ENCODE assay signal across 8 mouse cellular contexts in genomic region chr13:69531431-69531830, GRCm38 (mm10). TPM values are rescaled to one million over a fixed set of nuclear protein-coding genes. Genes with fewer than 3 reads are reported as not detected.
DNase-seq lines count a peak whose midpoint lies in the region; ATAC-seq and TF ChIP-seq lines count a peak whose summit lies in the region.

No protein-coding gene starts in this region.

- peaks cover 38% of the 10 kb centered on the region for H3K4me1 ChIP-seq in cerebellum, adult 2 months (ENCODE audit: control insufficient read depth, insufficient read depth, low read length)
- H3K4me1 ChIP-seq in lung, embryonic 16.5 days (replicated peaks; ENCODE audit: control insufficient read depth, insufficient read depth, low read length): peaks cover 32% of the 10 kb centered on the region
- peaks cover 75% of the 10 kb centered on the region for H3K4me1 ChIP-seq in liver, embryonic 12.5 days
- H3K4me1 ChIP-seq in stomach, postnatal 0 days (replicated peaks; ENCODE audit: control insufficient read depth, insufficient read depth): peaks cover 8% of the 10 kb centered on the region; the same call in 1 of the 2 replicates

- H3K9me3 ChIP-seq in lung, embryonic 16.5 days (ENCODE audit: control insufficient read depth, low read length): no peaks in the 10 kb centered on the region
- no peaks in the 10 kb centered on the region for H3K9me3 ChIP-seq in liver, embryonic 12.5 days (replicated peaks)
- no peaks in the 10 kb centered on the region for H3K9me3 ChIP-seq in stomach, postnatal 0 days (ENCODE audit: control insufficient read depth, low read length)

- peak overlapping the region; percentile 47 for H3K9ac ChIP-seq in lung, embryonic 16.5 days (ENCODE audit: low read length)
- peak overlapping the region; percentile 97 for H3K9ac ChIP-seq in liver, embryonic 12.5 days
- H3K9ac ChIP-seq in stomach, postnatal 0 days (ENCODE audit: low read length): no peak overlapping the region

- no peaks in the 10 kb centered on the region; the same call in 1 of the 2 replicates for H3K36me3 ChIP-seq in lung, embryonic 16.5 days (ENCODE audit: control insufficient read depth, insufficient read depth, low read length)
- H3K36me3 ChIP-seq in liver, embryonic 12.5 days: peaks cover 27% of the 10 kb centered on the region
- no peaks in the 10 kb centered on the region for H3K36me3 ChIP-seq in stomach, postnatal 0 days (ENCODE audit: control insufficient read depth, insufficient read depth, low read length)

- peak in 1 of 2 experiments; percentile 44 for DNase-seq in cerebellum, adult 2 months
- DNase-seq in cerebellum, postnatal 4 days (ENCODE audit: low spot score in 2 of 2): no peak
- DNase-seq in lung, adult 18-20 months: no peak
- DNase-seq in stomach, postnatal 0 days (ENCODE audit: low spot score): no peak
- DNase-seq in urinary bladder, adult 18-20 months (ENCODE audit: low spot score in 2 of 2): no peak
- no peak for DNase-seq in gastrocnemius, postnatal 36 days

- H3K27ac ChIP-seq in cerebellum, adult 2 months (ENCODE audit: insufficient read depth, low read length): peak overlapping the region; percentile 72; the same call in 1 of the 2 replicates
- no peak overlapping the region for H3K27ac ChIP-seq in lung, embryonic 16.5 days (ENCODE audit: low read length)
- H3K27ac ChIP-seq in liver, embryonic 12.5 days: no peak overlapping the region
- H3K27ac ChIP-seq in stomach, postnatal 0 days (replicated peaks): no peak overlapping the region

- peak overlapping the region; percentile 94 for H3K4me3 ChIP-seq in cerebellum, adult 2 months (replicated peaks; ENCODE audit: insufficient read depth, low read depth, low read length)
- H3K4me3 ChIP-seq in lung, embryonic 16.5 days (ENCODE audit: low read length): peak overlapping the region; percentile 69
- peak overlapping the region; percentile 94 for H3K4me3 ChIP-seq in liver, embryonic 12.5 days
- H3K4me3 ChIP-seq in stomach, postnatal 0 days (ENCODE audit: low read depth, low read length): peak overlapping the region; percentile 85; the same call in 1 of the 2 replicates

- no peak for ATAC-seq in lung, embryonic 16.5 days (ENCODE audit: low read depth)
- ATAC-seq in liver, embryonic 12.5 days: no peak
- ATAC-seq in stomach, postnatal 0 days (ENCODE audit: low FRiP score, low TSS enrichment): no peak

- no peak for TF ChIP-seq POLR2A in cerebellum, adult 2 months (IDR thresholded peaks at IDR 0.05; ENCODE audit: borderline replicate concordance, insufficient read depth, low read length)

- H3K4me2 ChIP-seq in lung, embryonic 16.5 days (ENCODE audit: low read depth, low read length): peak overlapping the region; percentile 79
- H3K4me2 ChIP-seq in liver, embryonic 12.5 days: peak overlapping the region; percentile 97
- peak overlapping the region; percentile 90 for H3K4me2 ChIP-seq in stomach, postnatal 0 days (replicated peaks; ENCODE audit: low read depth)

- TF ChIP-seq CTCF in cerebellum, adult 2 months (IDR thresholded peaks at IDR 0.05; ENCODE audit: borderline replicate concordance, insufficient read depth, low read depth, low read length): no peak
- no peak for TF ChIP-seq CTCF in stomach, postnatal 0 days (IDR thresholded peaks at IDR 0.05; ENCODE audit: low read depth)

- TF ChIP-seq EP300 in stomach, postnatal 0 days (optimal IDR thresholded peaks at IDR 0.05): no peak

- H3K27me3 ChIP-seq in cerebellum, adult 2 months (ENCODE audit: control insufficient read depth, insufficient read depth, low read length): no peaks in the 10 kb centered on the region
- H3K27me3 ChIP-seq in lung, embryonic 16.5 days (ENCODE audit: control insufficient read depth, insufficient read depth, low read depth, low read length): no peaks in the 10 kb centered on the region
- no peaks in the 10 kb centered on the region for H3K27me3 ChIP-seq in liver, embryonic 12.5 days (replicated peaks)
- H3K27me3 ChIP-seq in stomach, postnatal 0 days (ENCODE audit: control insufficient read depth, insufficient read depth, low read length): no peaks in the 10 kb centered on the region

- intact Hi-C loops in gastrocnemius, postnatal 36 days (cut with DNase I): no loop called here

- 10% methylated on average over 6 of the region's 6 CpGs for WGBS in cerebellum, adult 2 months
- WGBS in lung, embryonic 16.5 days: 31% methylated on average over 6 of the region's 6 CpGs
- 54% methylated on average over 6 of the region's 6 CpGs for WGBS in liver, embryonic 12.5 days (ENCODE audit: insufficient replicate concordance)
- 41% methylated on average over 6 of the region's 6 CpGs for WGBS in stomach, postnatal 0 days

RNA-seq across cellular contexts. Expression of gene Nsun2, which starts 2.1 kb away (rescaled TPM):
- 67.1 and 68.8 TPM in 2 replicates for polyA plus RNA-seq in cerebellum, adult 2 months (2012; rRNA removed)
- polyA plus RNA-seq in lung, embryonic 16.5 days (2015; fragmentation: Nextera tagmentation; extraction: Ambion mirVana): 86.6 and 89.2 TPM in 2 replicates
- 184 and 189 TPM in 2 replicates for polyA plus RNA-seq in liver, embryonic 12.5 days (2016; fragmentation: Nextera tagmentation; extraction: Ambion mirVana)
- polyA plus RNA-seq in stomach, postnatal 0 days (2015; fragmentation: Nextera tagmentation; extraction: Ambion mirVana): 68.6 and 69.7 TPM in 2 replicates
- total RNA-seq in gastrocnemius, postnatal 36 days (2021): 10 to 100 TPM; 40.7 to 41.0 TPM

RNA-seq across cellular contexts. Expression of gene Tent4a, which starts 3.0 kb away (rescaled TPM):
- 26.2 and 27.4 TPM in 2 replicates for polyA plus RNA-seq in cerebellum, adult 2 months (2012; rRNA removed)
- 5.0 and 5.1 TPM in 2 replicates for polyA plus RNA-seq in lung, embryonic 16.5 days (2015; fragmentation: Nextera tagmentation; extraction: Ambion mirVana)
- 2.9 and 3.0 TPM in 2 replicates for polyA plus RNA-seq in liver, embryonic 12.5 days (2016; fragmentation: Nextera tagmentation; extraction: Ambion mirVana)
- polyA plus RNA-seq in stomach, postnatal 0 days (2015; fragmentation: Nextera tagmentation; extraction: Ambion mirVana): 2.6 and 3.1 TPM in 2 replicates
- 1 to 10 TPM; 5.3 to 6.5 TPM for total RNA-seq in gastrocnemius, postnatal 36 days (2021)
